Mouse (Mus musculus): ENCODE data around the gene Cnot2.
"Not testable (repeated sequence)": the region's sequence is repeated elsewhere in the genome, so short reads cannot be mapped to it uniquely, and the experiment has no call there.

Gene Cnot2

DNA sequence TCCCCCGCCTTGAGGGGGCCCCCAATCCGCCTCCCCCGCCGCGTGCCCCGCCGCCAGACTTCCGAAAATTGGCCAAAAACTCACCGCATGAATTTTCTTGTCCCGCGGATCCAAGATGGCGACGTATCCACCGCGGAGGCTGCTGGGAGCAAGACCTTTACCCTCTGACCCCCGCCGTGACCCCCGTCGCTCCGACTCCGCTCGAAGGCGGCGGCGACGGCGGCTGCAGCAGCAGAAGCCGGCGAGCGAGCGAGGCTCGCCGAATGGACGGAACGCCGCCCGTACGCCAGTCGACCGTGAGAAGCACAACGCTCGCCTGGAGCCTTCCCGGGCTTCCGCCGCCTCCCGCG, at the start of gene Cnot2:
TSS of gene Cnot2 (minus strand) at position 143 of the 350 bp plus-strand sequence.
- peak; percentile 96 for DNase-seq (ENCODE audit: low spot score in 2 of 2)

GRCm38 (mm10) chr10:116628926-116629325, 47.6 kb upstream of the Cnot2 start:
- DNase-seq (ENCODE audit: low spot score in 2 of 2): peak in 1 of 2 experiments; percentile 37

GRCm38 (mm10) chr10:116626009-116626408, 44.7 kb upstream of the Cnot2 start:
- no peak for DNase-seq (ENCODE audit: low spot score in 2 of 2)

- DNase-seq (ENCODE audit: low spot score in 2 of 2): not testable (repeated sequence)
These were observed 31.9 kb upstream of the Cnot2 start for GRCm38 (mm10) chr10:116613250-116613649.

DNA sequence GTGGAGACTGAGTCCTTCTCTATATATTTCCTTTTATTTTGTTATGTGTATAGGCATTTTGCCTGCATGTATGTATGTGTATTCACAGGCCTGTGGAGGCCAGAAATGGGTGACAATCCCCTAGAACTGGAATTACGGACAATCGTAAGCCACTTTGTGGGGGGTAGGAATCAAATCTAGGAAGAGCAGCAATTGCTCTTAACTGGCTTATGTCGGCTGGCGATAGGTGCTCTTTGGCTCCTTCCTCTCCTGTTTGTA, 23.5 kb upstream of the Cnot2 start:
- DNase-seq (ENCODE audit: low spot score in 2 of 2): no peak

DNA sequence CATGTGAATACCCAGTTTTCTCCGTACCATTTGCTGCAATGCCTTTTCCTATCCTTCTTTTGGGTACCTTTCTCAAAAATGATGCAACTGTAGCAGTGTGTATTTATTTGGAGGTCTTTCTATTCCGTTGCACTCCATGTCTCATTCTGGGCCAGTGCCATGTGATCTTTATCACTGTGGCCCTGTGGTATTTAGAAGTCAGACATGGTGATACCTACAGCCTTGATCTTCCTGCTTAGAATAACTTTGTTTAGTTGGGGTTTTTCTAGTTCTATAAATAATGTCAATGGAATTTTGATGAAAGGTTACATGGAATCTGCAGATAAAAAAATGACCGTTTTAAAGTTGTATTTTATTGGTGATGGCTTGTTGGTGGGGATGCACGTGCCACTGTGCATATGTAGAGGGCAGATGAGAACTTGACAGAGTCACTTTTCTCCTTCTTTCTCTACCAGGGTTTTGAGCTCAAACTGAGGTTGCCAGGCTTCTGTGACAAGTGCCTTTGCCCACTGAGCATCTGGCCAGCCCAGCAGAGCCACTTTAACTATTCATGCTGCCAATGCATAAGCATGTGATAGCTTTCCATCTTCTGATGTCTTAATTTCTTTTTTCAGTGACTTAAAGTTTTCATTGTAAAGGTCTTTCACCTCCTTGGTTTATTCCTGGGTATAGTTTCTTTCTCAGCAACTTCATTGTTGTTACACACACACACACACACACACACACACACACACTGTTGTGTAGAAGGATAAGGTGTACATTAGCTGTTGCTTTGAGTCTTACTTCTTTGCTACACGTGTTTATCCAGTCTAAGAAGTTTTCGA, 23.0 kb upstream of the Cnot2 start:
- DNase-seq (ENCODE audit: low spot score in 2 of 2): no peak

GRCm38 (mm10) chr10:116599056-116599850, 17.9 kb upstream of the Cnot2 start:
- DNase-seq (ENCODE audit: low spot score in 2 of 2): no peak

- peak; percentile 64 for DNase-seq (ENCODE audit: low spot score in 2 of 2)
These were observed 1.4 kb upstream of the Cnot2 start for GRCm38 (mm10) chr10:116582738-116583137.

DNA sequence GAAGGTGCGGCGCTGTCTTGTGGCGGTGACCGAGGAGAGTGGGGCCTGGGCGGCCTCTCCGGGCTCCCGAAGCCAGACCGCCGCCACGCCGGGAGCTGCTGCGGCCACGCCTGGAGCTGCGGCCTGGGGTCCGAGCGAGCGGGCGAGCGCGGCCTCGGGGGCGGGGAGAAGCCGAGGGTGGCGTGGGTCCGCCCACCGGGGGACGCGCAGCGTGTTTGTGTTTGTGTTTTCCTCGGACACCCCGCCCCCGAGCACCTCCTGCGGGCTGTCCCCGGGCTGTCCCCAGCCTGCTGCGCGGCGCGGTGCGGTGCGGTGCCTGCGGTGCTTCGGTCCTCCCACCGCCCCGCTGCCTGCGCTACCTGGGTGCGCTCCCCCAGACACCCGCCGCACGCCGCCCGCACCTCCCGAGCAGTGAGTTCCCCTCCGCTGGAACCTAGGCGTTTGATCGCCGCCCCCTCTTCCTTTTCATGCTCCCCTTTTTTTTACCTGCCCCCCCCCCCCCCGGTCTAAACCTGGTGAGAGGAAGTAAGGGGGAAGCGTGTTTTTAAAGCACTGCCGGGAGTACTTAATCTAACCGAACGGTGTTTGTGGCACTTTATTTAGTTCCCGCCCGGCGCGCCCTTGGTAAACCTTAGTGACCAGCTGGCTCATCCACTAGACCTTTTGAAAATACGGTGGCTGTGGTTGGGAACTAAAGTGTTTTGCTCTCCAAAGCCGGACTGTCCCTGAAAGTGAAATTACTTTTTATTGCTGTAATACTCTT, 589 bp upstream of the Cnot2 start:
- DNase-seq (ENCODE audit: low spot score in 2 of 2): peak; percentile 71

- DNase-seq (ENCODE audit: low spot score in 2 of 2): peak; percentile 43 to 52
These were observed 536 bp downstream of the Cnot2 start for GRCm38 (mm10) chr10:116580591-116581358.

- DNase-seq (ENCODE audit: low spot score in 2 of 2): no peak
These were observed 1.8 kb downstream of the Cnot2 start for GRCm38 (mm10) chr10:116579478-116579877.

GRCm38 (mm10) chr10:116578375-116578774, 2.9 kb downstream of the Cnot2 start:
- no peak for DNase-seq (ENCODE audit: low spot score in 2 of 2)

GRCm38 (mm10) chr10:116577181-116577580, 4.1 kb downstream of the Cnot2 start:
- no peak for DNase-seq (ENCODE audit: low spot score in 2 of 2)

GRCm38 (mm10) chr10:116576071-116576470, 5.2 kb downstream of the Cnot2 start:
- DNase-seq (ENCODE audit: low spot score in 2 of 2): not testable (repeated sequence)

DNA sequence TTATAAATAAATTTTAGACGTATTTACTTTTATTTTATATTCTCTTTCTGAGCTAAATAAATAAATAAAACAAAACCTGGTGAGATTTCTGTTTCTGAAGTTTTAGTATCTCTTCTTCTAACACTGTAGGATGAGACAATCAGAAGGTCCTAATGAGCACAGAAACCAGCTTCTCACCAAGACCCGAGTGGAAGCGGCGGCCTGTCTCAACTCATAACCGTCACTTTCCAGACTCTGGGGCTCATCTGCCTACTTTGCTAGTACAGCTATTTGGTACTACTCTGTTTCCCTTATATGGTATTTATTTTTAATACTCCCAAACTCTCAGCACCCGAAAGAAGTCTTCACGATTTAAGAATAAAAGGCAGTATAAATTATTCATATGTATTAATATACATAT, 10.8 kb downstream of the Cnot2 start:
- DNase-seq (ENCODE audit: low spot score in 2 of 2): no peak

DNA sequence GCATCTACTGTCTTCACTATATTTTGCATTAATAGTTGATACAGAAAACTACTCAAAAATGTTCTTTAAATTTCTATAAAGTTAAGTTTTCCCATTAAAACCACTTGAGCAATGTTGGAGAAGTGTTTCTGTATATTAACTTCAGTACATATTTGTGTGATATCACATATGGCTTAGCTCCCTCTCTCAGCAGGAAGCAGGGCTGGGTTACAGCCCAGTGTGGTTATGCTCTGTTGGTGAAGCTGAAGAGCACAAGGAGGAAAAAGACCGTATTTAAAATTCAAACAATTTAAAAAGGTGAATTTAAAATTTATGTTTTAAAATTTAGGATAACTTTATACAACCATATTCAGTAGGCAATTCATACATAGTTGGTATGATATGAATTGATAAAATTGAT, 12.8 kb downstream of the Cnot2 start:
- no peak for DNase-seq (ENCODE audit: low spot score in 2 of 2)

- DNase-seq (ENCODE audit: low spot score in 2 of 2): no peak
These were observed 13.6 kb downstream of the Cnot2 start for GRCm38 (mm10) chr10:116567491-116568405.

- not testable (repeated sequence) for DNase-seq (ENCODE audit: low spot score in 2 of 2)
These were observed 14.8 kb downstream of the Cnot2 start for GRCm38 (mm10) chr10:116566492-116566891.

DNA sequence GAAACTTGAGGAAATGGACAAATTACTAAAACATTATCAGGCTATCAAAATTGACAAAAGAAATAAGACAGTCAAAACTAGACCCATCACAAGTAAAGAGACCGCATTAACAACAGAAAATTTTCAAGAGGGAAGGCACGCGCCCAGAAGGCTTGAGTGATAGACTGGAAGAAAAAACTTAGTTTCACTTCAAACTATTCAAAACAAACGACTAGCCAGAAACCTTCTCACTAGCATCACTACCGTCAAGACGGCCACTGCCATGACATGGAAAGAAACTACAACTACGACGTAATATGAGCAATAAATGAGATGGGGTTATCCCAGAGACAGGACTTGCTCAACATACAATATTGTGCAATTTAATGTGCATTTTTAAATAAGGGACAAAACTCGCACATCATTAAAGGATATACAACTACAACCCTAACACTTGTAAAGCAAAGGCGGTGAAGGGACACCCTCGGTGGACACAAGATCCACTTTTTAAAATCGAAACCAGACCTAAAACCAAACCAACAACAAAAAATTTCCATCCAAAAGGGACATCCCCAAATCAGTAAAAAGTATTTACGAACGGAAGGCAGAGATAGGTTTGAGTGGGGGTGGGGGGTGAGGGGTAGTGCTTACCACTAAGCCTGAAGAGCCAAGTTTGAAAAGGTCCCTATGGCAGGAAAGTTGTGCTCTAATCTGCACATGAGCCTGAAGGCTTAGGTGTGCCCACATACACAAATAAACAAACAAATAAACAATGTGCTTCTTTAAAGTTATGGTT, 16.3 kb downstream of the Cnot2 start:
- DNase-seq (ENCODE audit: low spot score in 2 of 2): no peak

Data from right cerebral cortex, postnatal 10 days (tissue).